Mouse (Mus musculus) ES-Bruce4 (cell line): ENCODE measurements at regions not wholly inside any gene's neighbourhood (a gene's known extent, or its start where the extent isn't known, plus 50 kb on each side); places are given as distances from the start of the nearest gene placed in this dataset.

Experiments
- CTCF ChIP-seq: IDR thresholded peaks from one replicate; pipeline ENCODE4 v1.8.1; 2011; ENCODE audit warnings: low read depth, low read length
- EP300 ChIP-seq: IDR thresholded peaks from 2 replicates; pipeline ENCODE4 v1.6.1; 2011; ENCODE audit warnings: low read depth, low read length; ENCODE audit not compliant: insufficient read depth
- POLR2A ChIP-seq: IDR thresholded peaks from one replicate; pipeline ENCODE4 v1.8.1; 2011; ENCODE audit warnings: low read length; ENCODE audit not compliant: insufficient read depth

- TF ChIP-seq POLR2A (no peak), CTCF (no peak), EP300 (no peak)
Observed at GRCm38 (mm10) chr6:117622446-117622845, 218.5 kb upstream of the Zfp637 start.
